ENCODE assay signal across 8 mouse cellular contexts in the genomic region with DNA sequence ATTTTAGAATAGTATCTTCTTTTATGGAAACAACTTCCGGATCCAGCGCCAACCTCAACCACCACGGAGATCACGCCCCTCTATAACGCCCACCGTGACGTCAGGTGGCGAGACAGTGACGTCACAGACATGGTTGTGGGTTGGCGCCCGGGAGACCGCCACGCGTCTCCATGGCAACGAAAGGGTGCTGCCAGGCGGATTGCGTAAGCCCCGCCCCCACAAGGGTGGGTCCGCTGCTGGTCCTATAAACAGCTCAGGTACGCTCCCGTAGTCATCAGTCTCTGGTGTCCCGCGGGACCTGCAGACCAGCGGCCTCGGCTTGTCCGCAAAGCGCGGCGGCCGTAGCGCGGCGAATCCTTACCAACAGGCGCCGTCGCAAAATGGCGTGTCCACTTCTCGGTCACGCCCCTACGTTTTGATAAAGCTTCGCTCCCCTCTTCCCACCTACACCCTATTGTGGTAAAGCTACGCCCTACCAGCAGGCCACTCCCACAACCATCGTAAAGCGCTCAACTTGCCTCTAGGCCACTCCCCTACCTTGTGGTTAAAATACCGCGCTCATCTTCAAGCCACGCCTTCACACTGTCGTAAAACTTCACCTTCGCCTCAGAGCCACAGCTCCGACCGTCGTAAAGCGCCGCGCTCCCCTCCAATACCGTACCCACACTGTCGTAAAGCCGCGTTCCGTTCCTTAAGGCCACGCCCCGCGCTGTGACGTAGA. TPM values are rescaled to one million over a fixed set of nuclear protein-coding genes. Genes with fewer than 3 reads are reported as not detected.
DNase-seq lines count a peak whose midpoint lies in the region; ATAC-seq lines count a peak whose summit lies in the region.

No protein-coding gene starts in this region.

- peak overlapping the region; percentile 82 for H3K4me3 ChIP-seq in intestine, embryonic 14.5 days (ENCODE audit: low read depth, low read length)

- peaks cover 15% of the 10 kb centered on the region for H3K4me1 ChIP-seq in intestine, embryonic 14.5 days (replicated peaks; ENCODE audit: control insufficient read depth, insufficient read depth, low read length)

- peak overlapping the region; percentile 95 for H3K27ac ChIP-seq in intestine, embryonic 14.5 days (ENCODE audit: low read depth)

- intact Hi-C loops in left cerebral cortex, postnatal 14 days (cut with DNase I): loop anchor here (5.0 kb wide), 1 partner anchor 45 kb away; the partner anchor contains the start of gene Klf16

- ATAC-seq in intestine, embryonic 14.5 days (replicated peaks; ENCODE audit: low FRiP score, low TSS enrichment, low read depth): peak; percentile 94

- H3K4me2 ChIP-seq in intestine, embryonic 14.5 days (ENCODE audit: low read length): peak overlapping the region; percentile 86

- H3K36me3 ChIP-seq in intestine, embryonic 14.5 days (ENCODE audit: control insufficient read depth, insufficient read depth, low read length): no peaks in the 10 kb centered on the region

- peak; percentile 99 to 100 for DNase-seq in adrenal gland, adult 18-20 months (ENCODE audit: low spot score in 2 of 2)
- peak; percentile 100 for DNase-seq in embryo, embryonic 11 days
- DNase-seq in gastrocnemius, postnatal 25 days: peak; percentile 98
- DNase-seq in intestine, embryonic 14.5 days (ENCODE audit: low spot score): peak; percentile 100
- peak; percentile 100 for DNase-seq in left cerebral cortex, postnatal 14 days (ENCODE audit: low spot score in 2 of 2)
- DNase-seq in mesoderm, embryonic 11.5 days (ENCODE audit: low read depth, low spot score): peak; percentile 100
- peak; percentile 99 for DNase-seq in right cerebral cortex, postnatal 36 days (ENCODE audit: low spot score in 2 of 2)
- peak; percentile 100 for DNase-seq in yolk sac, embryonic 10.5 days (ENCODE audit: low spot score)

- no peaks in the 10 kb centered on the region for H3K9me3 ChIP-seq in intestine, embryonic 14.5 days (ENCODE audit: control insufficient read depth, low read length)

- peak overlapping the region; percentile 78 for H3K9ac ChIP-seq in intestine, embryonic 14.5 days (ENCODE audit: low read length)

- under 1% methylated on average over 64 of the region's 64 CpGs for WGBS in intestine, embryonic 14.5 days

- H3K27me3 ChIP-seq in intestine, embryonic 14.5 days (replicated peaks; ENCODE audit: control insufficient read depth, insufficient read depth, low read length): no peaks in the 10 kb centered on the region

RNA-seq across cellular contexts. Expression of gene Csnk1g2, which starts 0.5 kb away (rescaled TPM):
- 100 to 1,000 TPM; 134 to 140 TPM for total RNA-seq in adrenal gland, adult 18-20 months (2021)
- 10 to 100 TPM; 85.8 to 99.9 TPM for total RNA-seq in gastrocnemius, postnatal 25 days (2021)
- 66.5 and 116 TPM in 2 replicates for polyA plus RNA-seq in intestine, embryonic 14.5 days (2014; fragmentation: Nextera tagmentation; extraction: Ambion mirVana)
- 100 to 1,000 TPM; 188 to 196 TPM for total RNA-seq in left cerebral cortex, postnatal 14 days (2021)

RNA-seq across cellular contexts. Expression of gene Gm49322, which starts 16.3 kb away (rescaled TPM):
- total RNA-seq in adrenal gland, adult 18-20 months (2021): 1 to 10 TPM; 2.6 to 3.0 TPM
- total RNA-seq in gastrocnemius, postnatal 25 days (2021): under 1 TPM; 0.21 to 0.33 TPM
- 3.0 and 3.1 TPM in 2 replicates for polyA plus RNA-seq in intestine, embryonic 14.5 days (2014; fragmentation: Nextera tagmentation; extraction: Ambion mirVana)
- total RNA-seq in left cerebral cortex, postnatal 14 days (2021): 1 to 10 TPM; 2.6 to 2.8 TPM

RNA-seq across cellular contexts. Expression of gene Adat3, which starts 19.4 kb away (rescaled TPM):
- 1 to 10 TPM; 1.8 to 2.1 TPM for total RNA-seq in adrenal gland, adult 18-20 months (2021)
- total RNA-seq in gastrocnemius, postnatal 25 days (2021): 1 to 10 TPM in 1 of 2 experiments, under 1 TPM in 1; 0.92 to 1.2 TPM
- polyA plus RNA-seq in intestine, embryonic 14.5 days (2014; fragmentation: Nextera tagmentation; extraction: Ambion mirVana): 9.2 and 10.1 TPM in 2 replicates
- 1 to 10 TPM; 2.8 TPM for total RNA-seq in left cerebral cortex, postnatal 14 days (2021)

RNA-seq across cellular contexts. Expression of gene Scamp4, which starts 19.4 kb away (rescaled TPM):
- 10 to 100 TPM; 49.7 to 54.4 TPM for total RNA-seq in adrenal gland, adult 18-20 months (2021)
- 10 to 100 TPM; 14.3 to 18.4 TPM for total RNA-seq in gastrocnemius, postnatal 25 days (2021)
- polyA plus RNA-seq in intestine, embryonic 14.5 days (2014; fragmentation: Nextera tagmentation; extraction: Ambion mirVana): 108 and 111 TPM in 2 replicates
- total RNA-seq in left cerebral cortex, postnatal 14 days (2021): 10 to 100 TPM; 35.8 to 39.3 TPM

RNA-seq across cellular contexts. Expression of gene Abhd17a, which starts 32.0 kb away (rescaled TPM):
- total RNA-seq in adrenal gland, adult 18-20 months (2021): 100 to 1,000 TPM in 1 of 2 experiments, 10 to 100 TPM in 1; 94.5 to 102 TPM
- total RNA-seq in gastrocnemius, postnatal 25 days (2021): 10 to 100 TPM; 53.8 to 58.8 TPM
- 99.4 and 114 TPM in 2 replicates for polyA plus RNA-seq in intestine, embryonic 14.5 days (2014; fragmentation: Nextera tagmentation; extraction: Ambion mirVana)
- 100 to 1,000 TPM; 212 to 220 TPM for total RNA-seq in left cerebral cortex, postnatal 14 days (2021)

Comparison
In these comparisons a context has a peak if more than half of its experiments do, and no peak if none do; other contexts are left out.
1. Peak in every context shown above with its lines: DNase-seq, ATAC-seq, H3K4me3 ChIP-seq and H3K27ac ChIP-seq.